Mouse (Mus musculus) testis, postnatal 14 days (tissue): ENCODE measurements at regions not wholly inside any gene's neighbourhood (a gene's known extent, or its start where the extent isn't known, plus 50 kb on each side); places are given as distances from the start of the nearest gene placed in this dataset.
"Not testable (repeated sequence)": the region's sequence is repeated elsewhere in the genome, so short reads cannot be mapped to it uniquely, and the experiment has no call there.

ENCODE experiments used
- DNase-seq: peaks from one replicate; pipeline ENCODE4 v3.0.0; 2021; ENCODE audit warnings: low spot score

- DNase-seq, result no peak
Observed at GRCm38 (mm10) chr16:76521142-76521541, 147.5 kb upstream of the Nrip1 start.

DNA sequence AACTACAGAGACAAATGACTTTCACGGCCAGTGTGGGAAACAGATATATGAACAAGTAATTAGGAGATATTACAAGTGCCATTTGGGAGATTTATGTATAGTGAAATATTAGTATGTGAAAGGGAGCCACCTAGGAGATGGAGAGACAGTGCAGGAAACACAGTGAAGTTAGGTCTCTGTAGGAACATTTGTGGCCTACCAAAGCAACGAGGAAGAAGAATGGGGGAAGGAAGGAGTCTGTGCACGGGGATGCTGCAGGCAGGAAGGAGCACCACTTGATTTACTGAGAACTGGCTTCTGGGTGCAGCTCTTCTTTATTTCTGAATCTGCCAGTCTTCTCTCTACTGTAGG lies 147.0 kb upstream of the Nrip1 start:
- DNase-seq, result no peak

- DNase-seq, result no peak
Observed at GRCm38 (mm10) chr16:76519911-76520642, 146.4 kb upstream of the Nrip1 start.

DNA sequence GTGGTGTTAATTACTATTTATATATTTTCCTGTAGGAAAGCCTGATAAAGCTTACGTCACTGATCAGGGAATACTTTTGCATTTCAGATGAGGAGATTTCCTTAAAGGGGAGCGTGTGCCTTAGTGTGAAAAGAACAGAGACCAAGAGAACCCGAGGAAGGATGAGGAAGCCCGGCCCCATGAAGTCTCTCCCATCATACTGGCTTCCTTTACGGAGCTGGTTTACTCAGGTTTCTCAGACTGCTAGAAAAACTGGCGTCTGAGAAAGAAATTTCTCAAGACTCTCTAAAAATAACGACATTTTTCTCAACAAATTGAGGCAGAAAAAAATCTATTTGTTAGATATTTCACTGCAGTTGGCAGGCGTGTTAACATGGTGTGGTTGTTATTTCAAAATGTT lies 137.2 kb upstream of the Nrip1 start:
- DNase-seq, result no peak

- DNase-seq, result no peak
Observed at GRCm38 (mm10) chr16:76509109-76509650, 135.6 kb upstream of the Nrip1 start.

- DNase-seq, result no peak
Observed at GRCm38 (mm10) chr16:76507191-76507746, 133.6 kb upstream of the Nrip1 start.

DNA sequence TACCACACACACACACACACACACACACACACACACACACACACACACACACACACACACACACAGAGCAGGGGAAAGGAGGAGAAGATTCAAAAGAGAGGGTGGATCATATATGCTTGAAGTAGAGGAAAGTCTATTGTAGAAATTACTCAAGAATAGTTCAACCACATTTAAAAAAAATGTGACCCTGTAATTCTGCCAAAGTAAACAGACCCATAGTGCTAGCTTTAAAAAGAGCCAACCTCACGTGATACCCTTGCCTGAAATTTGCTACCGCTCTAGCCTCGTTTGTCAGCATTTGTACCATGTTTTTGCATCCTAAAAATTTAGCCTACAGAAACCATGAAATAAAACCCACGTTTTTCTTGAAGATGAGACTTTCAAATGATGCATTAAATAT lies 132.6 kb upstream of the Nrip1 start:
- no peak for DNase-seq

DNA sequence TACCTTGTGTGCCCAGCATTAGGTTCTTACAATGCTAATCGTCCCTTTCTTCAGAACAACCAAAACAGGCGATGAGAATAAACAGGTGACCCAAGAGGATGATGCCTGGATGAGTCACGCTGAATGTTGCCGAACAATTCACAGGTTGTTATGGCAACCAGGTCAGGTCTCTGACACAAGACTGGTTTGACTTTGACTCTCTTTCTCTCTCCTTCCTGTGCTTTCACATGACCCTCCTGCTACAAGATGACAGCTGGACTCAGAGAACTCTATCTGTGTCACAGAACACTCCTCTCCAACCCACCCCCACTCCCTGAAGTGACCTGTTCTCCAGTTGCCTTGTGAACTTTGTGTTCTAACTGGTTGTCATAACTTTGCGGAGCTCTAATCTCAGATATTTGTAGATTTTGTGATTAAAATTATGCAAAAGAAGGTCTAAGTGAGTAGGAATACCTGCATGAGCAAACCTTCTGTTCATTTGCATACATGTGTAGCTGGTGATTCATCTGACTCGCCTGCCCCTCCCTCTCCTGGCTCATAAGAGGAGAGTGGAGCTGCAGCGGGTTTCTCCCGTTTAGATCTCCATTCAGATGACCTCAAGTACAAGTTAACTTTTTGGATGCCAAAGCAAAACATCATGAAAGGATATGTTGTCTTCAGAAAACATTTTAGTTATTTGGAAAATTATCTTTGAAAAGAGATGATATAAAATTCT lies 126.2 kb upstream of the Nrip1 start:
- no peak for DNase-seq

- DNase-seq, result no peak
Observed at GRCm38 (mm10) chr16:76498233-76498632, 124.6 kb upstream of the Nrip1 start.

DNA sequence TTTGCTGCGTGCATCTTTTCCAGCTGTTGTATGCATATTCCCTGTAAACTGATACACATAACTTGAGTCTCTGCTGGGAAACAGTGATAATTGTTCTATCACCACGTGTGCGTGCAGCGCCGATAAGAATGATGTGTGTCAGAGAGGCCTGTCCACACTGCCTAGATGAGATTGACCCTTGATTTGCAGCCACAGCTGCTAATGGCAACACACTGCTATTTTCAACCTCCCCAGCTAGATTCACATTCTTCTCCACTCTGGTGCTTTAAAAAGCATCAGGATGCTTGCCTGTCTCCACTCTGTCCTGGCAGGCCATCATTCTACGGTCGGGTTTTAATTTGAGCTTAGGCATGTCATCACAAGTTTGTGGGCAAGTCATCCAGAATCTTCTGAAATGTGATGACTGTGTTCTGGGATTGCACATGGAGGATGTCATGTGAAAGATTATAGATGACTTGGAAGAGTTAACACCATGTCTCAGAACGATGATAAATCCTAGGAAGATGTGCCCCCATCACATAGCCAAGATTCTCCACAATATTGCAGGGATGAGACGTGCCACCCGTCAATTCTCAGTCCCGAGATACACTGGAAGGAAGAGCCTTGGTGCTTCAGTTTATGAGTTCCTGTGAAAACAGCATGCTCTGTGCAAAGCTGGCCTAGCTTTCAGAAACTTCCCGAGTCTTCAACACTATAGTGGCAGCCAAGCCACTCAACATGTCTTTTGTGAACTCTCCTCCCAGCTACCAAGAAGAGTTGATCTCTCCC lies 123.6 kb upstream of the Nrip1 start:
- DNase-seq, result no peak

DNA sequence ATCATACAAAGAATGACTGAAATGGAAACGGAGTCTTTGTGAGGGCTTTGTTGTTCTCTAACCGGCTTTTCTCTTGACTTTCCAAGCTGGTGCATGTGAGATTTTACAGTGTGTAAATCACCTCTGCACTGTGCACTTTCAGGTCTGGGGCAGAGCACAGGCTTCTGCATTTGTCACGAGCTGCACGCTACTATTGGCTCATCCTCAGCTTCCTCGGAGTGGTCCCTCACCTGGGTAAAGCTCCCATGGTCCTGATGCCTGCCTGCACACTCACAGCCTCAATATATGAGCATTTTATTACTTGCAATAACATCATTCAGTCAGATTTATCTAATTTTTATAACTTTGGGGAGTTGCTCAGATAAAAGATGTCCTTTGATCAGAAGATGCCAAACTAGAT lies 109.8 kb upstream of the Nrip1 start:
- DNase-seq, result no peak

- DNase-seq, result no peak
Observed at GRCm38 (mm10) chr16:76481966-76482365, 108.3 kb upstream of the Nrip1 start.

DNA sequence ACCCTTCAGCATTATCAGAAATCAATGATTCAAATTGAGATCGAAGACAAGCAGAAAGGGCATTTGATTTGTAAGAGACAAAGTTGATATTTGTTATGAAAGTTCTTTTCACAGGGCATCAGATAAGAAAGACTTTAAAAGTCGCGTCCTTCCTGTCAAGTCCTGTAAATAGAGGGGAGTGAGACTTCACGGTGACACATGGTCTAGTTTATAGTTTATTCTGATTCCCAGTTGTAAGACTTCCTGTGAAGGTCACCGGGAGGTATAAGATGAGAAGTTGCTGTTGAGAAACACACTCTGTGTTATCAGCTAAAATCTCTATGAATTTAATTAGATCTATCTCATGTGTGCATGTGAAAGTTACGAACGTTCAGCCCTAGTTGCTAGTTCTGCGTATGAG lies 103.8 kb upstream of the Nrip1 start:
- DNase-seq, result no peak

GRCm38 (mm10) chr16:76474481-76474880 lies 100.9 kb upstream of the Nrip1 start:
- DNase-seq, result no peak

- no peak for DNase-seq
Observed at GRCm38 (mm10) chr16:76472386-76472785, 98.8 kb upstream of the Nrip1 start.

- no peak for DNase-seq
Observed at GRCm38 (mm10) chr16:76471081-76471480, 97.5 kb upstream of the Nrip1 start.

GRCm38 (mm10) chr16:76459521-76459920 lies 85.9 kb upstream of the Nrip1 start:
- no peak for DNase-seq

- not testable (repeated sequence) for DNase-seq
Observed at GRCm38 (mm10) chr16:76456300-76456599, 82.6 kb upstream of the Nrip1 start.

DNA sequence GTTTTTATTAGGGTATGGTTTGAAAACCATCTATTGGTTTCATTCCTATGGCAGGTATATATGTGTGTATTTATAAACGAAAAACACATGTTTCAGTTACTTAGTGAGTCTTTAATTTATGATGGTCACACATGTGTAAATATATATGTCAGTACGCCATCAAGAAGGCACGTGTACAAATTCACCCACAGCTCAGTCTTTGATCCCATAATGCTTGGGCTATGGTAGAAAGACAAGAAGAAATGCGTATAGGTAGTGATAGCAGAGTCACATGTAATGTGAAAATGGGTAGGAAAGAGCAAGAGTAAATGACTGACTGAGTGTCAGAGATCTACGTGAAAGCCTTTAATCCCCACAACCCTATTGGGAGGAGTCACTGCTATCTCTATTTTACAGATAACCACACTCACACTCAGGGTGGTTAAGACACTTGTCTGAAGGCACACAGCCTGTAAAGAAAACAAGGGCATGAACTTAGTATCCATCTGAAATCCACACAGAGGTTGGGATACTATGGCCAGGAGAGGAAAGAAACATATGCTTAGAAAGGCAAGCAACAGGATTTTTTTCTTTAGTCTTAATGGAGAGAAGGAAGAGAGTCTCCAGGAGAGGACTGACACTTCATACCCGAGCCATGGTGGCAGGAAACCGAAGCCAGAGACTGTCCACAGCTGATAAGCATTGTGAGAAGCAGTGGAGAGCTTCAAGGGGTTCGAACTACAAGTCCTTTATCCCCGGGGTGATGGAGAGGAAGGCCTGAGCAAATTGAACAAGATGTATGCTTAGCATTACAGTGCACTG lies 82.1 kb upstream of the Nrip1 start:
- no peak for DNase-seq

GRCm38 (mm10) chr16:76454741-76455465 lies 81.3 kb upstream of the Nrip1 start:
- DNase-seq, result no peak
